Comparison of ENCODE assay signal across 9 mouse cellular contexts in the genomic region with DNA sequence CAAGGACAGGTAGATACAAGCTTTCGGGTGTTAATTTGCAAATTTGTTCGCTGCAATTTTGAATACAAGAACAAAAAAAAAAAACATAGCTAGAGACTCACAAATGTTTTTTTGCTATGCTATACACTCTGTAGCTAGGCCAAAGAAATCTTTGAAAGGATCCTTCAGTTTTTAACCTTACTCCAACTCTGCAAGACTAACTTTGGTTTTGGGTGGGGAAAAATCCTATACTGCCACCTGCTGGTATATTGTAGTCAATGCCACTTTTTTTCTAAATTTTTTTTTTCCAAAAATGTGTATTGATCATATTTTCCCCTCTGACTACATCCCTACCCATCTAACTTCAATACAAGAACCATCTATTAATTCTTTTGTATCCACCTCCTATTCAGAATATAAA.
A peak's percentile ranks its signal among the peaks of the same experiment; 100 is the strongest.
DNase-seq lines count a peak whose midpoint lies in the region; ATAC-seq and TF ChIP-seq lines count a peak whose summit lies in the region.
"Had no signal": no experiment of that assay in that cellular context is flagged by ENCODE, and none has a peak within 500 bp of the region (broad histone marks: within the 10 kb centered on the region; RNA-seq: fewer than 3 reads in every experiment).

No protein-coding gene starts in this region.

- no peak for TF ChIP-seq CTCF in cerebellum, adult 2 months (IDR thresholded peaks at IDR 0.05; ENCODE audit: borderline replicate concordance, insufficient read depth, low read depth, low read length)
- peak; percentile 44 for TF ChIP-seq CTCF in liver, adult 2 months (IDR thresholded peaks at IDR 0.05; ENCODE audit: low read depth, low read length)

- TF ChIP-seq POLR2A in cerebellum, adult 2 months (IDR thresholded peaks at IDR 0.05; ENCODE audit: borderline replicate concordance, insufficient read depth, low read length), result no peak
- no peak for TF ChIP-seq POLR2A in liver, adult 2 months (IDR thresholded peaks at IDR 0.05; ENCODE audit: extremely low read depth, insufficient read depth, low read length)

- H3K9me3 ChIP-seq in liver, embryonic 11.5 days (ENCODE audit: control insufficient read depth, low read length), result no peaks in the 10 kb centered on the region
- H3K9me3 ChIP-seq: limb, embryonic 15.5 days had no signal

- no peaks in the 10 kb centered on the region for H3K79me2 ChIP-seq in liver, adult 2 months (ENCODE audit: control insufficient read depth, insufficient read depth, low read length)

- H3K27ac ChIP-seq in cerebellum, adult 2 months (ENCODE audit: insufficient read depth, low read length), result no peak overlapping the region
- peak overlapping the region; percentile 55 for H3K27ac ChIP-seq in liver, adult 2 months (replicated peaks; ENCODE audit: insufficient read depth, low read depth, low read length)
- no peak overlapping the region for H3K27ac ChIP-seq in liver, embryonic 11.5 days (ENCODE audit: low read depth, low read length)
- H3K27ac ChIP-seq: limb, embryonic 15.5 days had no signal

- no peak overlapping the region for H3K4me3 ChIP-seq in cerebellum, adult 2 months (replicated peaks; ENCODE audit: insufficient read depth, low read depth, low read length)
- H3K4me3 ChIP-seq in liver, adult 2 months (ENCODE audit: insufficient read depth, low read depth, low read length), result no peak overlapping the region
- no peak overlapping the region for H3K4me3 ChIP-seq in liver, embryonic 11.5 days (ENCODE audit: low read depth, low read length)
- H3K4me3 ChIP-seq: limb, embryonic 15.5 days had no signal

- H3K27me3 ChIP-seq in cerebellum, adult 2 months (ENCODE audit: control insufficient read depth, insufficient read depth, low read length), result no peaks in the 10 kb centered on the region
- H3K27me3 ChIP-seq in liver, adult 2 months (ENCODE audit: control insufficient read depth, insufficient read depth, low read length), result no peaks in the 10 kb centered on the region
- no peaks in the 10 kb centered on the region for H3K27me3 ChIP-seq in liver, embryonic 11.5 days (replicated peaks; ENCODE audit: control insufficient read depth, insufficient read depth, low read length)
- H3K27me3 ChIP-seq: limb, embryonic 15.5 days had no signal

- 89% methylated on average over 2 of the region's 2 CpGs for WGBS in cerebellum, adult 2 months
- 46% methylated on average over 2 of the region's 2 CpGs for WGBS in liver, adult 2 months
- WGBS in liver, embryonic 11.5 days, result 78% methylated on average over 2 of the region's 2 CpGs

- H3K4me2 ChIP-seq in liver, embryonic 11.5 days, result no peak overlapping the region
- H3K4me2 ChIP-seq: limb, embryonic 15.5 days had no signal

- no peak; the same call in 1 of the 2 replicates for ATAC-seq in liver, embryonic 11.5 days (replicated peaks; ENCODE audit: low FRiP score)

- no peaks in the 10 kb centered on the region for H3K4me1 ChIP-seq in cerebellum, adult 2 months (ENCODE audit: control insufficient read depth, insufficient read depth, low read length)
- H3K4me1 ChIP-seq in liver, adult 2 months (ENCODE audit: control insufficient read depth, insufficient read depth, low read length), result peaks cover 10% of the 10 kb centered on the region
- no peaks in the 10 kb centered on the region for H3K4me1 ChIP-seq in liver, embryonic 11.5 days (replicated peaks; ENCODE audit: control insufficient read depth, insufficient read depth, low read length)
- H3K4me1 ChIP-seq: limb, embryonic 15.5 days had no signal

- no peaks in the 10 kb centered on the region for H3K36me3 ChIP-seq in liver, adult 2 months (ENCODE audit: control insufficient read depth, insufficient read depth, low read length)
- no peaks in the 10 kb centered on the region for H3K36me3 ChIP-seq in liver, embryonic 11.5 days (ENCODE audit: control insufficient read depth, insufficient read depth, low read length)
- H3K36me3 ChIP-seq: limb, embryonic 15.5 days had no signal

- no peak overlapping the region for H3K9ac ChIP-seq in liver, adult 2 months (ENCODE audit: low read depth, low read length)
- H3K9ac ChIP-seq in liver, embryonic 11.5 days (ENCODE audit: low read depth, low read length), result no peak overlapping the region
- H3K9ac ChIP-seq: limb, embryonic 15.5 days had no signal

- peak; percentile 7 to 43 for DNase-seq in cerebellum, postnatal 10 days
- DNase-seq in cerebellum, adult 2 months, result no peak
- peak; percentile 71 for DNase-seq in liver, adult 2 months (ENCODE audit: extremely low read depth, low read depth, low spot score)
- no peak for DNase-seq in liver, embryonic 11.5 days (ENCODE audit: low spot score)
- DNase-seq in MN1 (ENCODE audit: low spot score), result peak; percentile 21
- DNase-seq in hindlimb bud, embryonic 11.5 days (ENCODE audit: extremely low spot score, low read depth, low spot score), result peak; percentile 8
- no peak for DNase-seq in right cerebral cortex, adult 2 months (ENCODE audit: low spot score in 2 of 2)
- no peak for DNase-seq in thymus, postnatal 10 days (ENCODE audit: low spot score in 2 of 2)

Comparison
In these comparisons a context has a peak if more than half of its experiments do, and no peak if none do; other contexts are left out.
1. DNase-seq: peak in cerebellum, postnatal 10 days (2 of 2), liver, adult 2 months (single experiment), MN1 (single experiment) and hindlimb bud, embryonic 11.5 days (single experiment); none in cerebellum, adult 2 months (0 of 2), liver, embryonic 11.5 days (single experiment), right cerebral cortex, adult 2 months (0 of 2) and thymus, postnatal 10 days (0 of 2).